Mouse (Mus musculus) granulocyte monocyte progenitor cell, adult 5-6 weeks (primary cell): ENCODE measurements around the gene Nme3. TPM values are rescaled to one million over a fixed set of nuclear protein-coding genes. Genes with fewer than 3 reads are reported as not detected.

ENCODE experiments used
- ATAC-seq: replicated peaks from 2 replicates; pipeline ENCODE4 v1.8.0; 2016; ENCODE audit warnings: mild to moderate bottlenecking, moderate TSS enrichment, inconsistent platforms; ENCODE audit not compliant: poor library complexity, severe bottlenecking
- total RNA-seq, 2 experiments: library from RNA; stranded (forward) in 1 of 2; stranded (reverse) in 1 of 2; fragments of 200-712, 200-1000 nt in 1 of 2; fragments of >200 nt in 1 of 2; fragmentation: Nextera tagmentation in 1 of 2; gene quantifications; 2 replicates each; pipeline ENCODE4 v1.2.3; 2014 to 2017

The Nme3 gene
- total RNA-seq, 2 experiments from 2014 or later: 18.8 to 21.2 TPM

DNA sequence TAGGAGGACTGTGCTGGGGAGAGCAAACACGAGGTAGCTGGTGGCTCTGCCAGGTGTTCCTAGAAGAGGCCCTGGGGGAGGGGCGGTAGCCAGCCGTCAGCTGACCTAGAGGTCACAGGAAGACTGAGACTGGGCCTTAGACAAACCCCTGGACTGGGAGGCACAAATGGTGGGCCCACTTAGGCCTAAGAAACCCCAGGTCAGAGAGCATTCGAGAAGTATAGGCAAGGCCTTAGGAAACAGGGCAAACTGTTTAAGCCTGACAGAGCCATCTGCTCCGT lies 18.2 kb upstream of the Nme3 start:
- no peak for ATAC-seq

DNA sequence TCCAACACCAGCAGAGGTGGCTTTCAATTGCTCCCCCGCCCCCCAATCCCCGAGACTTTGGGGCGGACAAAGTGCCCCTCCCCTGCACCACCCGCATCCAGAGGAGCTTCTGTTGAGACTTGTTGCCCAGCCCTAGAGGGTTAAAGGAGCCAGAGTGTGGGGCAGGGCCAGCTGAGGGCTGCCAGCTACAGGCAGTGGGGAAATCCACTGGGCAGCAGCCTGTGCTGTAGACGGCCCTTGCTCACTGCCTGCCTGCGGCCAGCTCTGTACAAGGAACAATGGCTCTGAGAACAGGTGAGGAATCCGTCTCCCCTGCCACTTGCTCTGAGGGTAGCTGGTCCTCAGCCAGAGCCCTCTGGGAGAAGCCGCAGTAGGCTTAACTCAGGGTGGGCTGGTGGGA lies 17.8 kb upstream of the Nme3 start:
- ATAC-seq: no peak

DNA sequence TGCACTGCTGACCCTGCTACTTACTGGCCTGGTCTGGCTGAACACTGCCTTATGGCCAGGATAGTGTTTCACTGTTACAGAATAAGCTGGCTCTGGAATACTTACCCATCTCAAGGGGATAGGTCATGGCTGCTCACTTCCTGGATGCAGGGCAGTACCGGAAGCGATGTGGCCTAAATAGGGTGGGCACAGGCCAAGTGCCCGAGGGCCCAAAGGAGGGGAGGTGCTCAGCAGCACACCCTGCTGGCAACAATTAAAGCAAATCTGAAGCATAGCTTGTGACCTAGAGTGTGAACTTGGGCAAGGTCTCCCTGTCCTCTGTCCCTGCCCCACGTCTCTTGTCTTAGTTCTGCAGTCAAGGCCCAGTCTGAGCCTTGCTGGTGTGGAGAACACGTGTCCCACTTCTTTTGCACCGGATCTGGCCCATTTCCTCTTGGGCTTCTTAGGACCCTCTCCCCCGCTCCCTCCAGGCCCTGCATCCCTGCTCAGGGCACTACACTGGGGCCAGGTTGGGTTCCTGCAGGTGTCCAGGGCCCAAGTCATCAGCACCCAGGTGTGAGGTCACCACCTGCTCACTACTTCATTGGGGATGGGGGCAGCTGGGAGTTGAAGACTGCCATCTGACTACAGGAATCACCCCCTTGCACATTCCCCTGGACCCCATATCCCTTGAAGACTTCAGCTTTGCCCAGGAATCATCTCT lies 14.4 kb upstream of the Nme3 start:
- ATAC-seq: peak; percentile 43

DNA sequence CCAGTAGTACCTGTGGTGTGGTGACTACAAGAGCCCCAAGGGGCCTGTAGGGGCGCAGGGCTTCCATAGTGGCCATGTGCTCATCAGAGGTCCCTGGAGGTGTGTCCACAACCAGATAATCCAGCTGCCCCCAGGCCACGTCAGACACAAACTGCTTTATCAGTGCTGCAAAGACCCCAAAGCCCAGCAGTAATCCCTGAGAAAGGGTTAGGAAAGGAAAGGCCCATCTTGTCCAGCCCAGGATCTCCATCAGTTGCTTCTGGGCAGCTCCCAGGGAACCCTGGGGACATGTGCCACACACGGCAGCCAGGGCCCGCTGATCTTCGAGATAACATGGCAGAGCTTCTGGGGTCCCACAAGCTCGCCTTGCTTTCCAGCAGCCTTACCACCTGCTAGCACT lies 11.9 kb upstream of the Nme3 start:
- no peak for ATAC-seq

DNA sequence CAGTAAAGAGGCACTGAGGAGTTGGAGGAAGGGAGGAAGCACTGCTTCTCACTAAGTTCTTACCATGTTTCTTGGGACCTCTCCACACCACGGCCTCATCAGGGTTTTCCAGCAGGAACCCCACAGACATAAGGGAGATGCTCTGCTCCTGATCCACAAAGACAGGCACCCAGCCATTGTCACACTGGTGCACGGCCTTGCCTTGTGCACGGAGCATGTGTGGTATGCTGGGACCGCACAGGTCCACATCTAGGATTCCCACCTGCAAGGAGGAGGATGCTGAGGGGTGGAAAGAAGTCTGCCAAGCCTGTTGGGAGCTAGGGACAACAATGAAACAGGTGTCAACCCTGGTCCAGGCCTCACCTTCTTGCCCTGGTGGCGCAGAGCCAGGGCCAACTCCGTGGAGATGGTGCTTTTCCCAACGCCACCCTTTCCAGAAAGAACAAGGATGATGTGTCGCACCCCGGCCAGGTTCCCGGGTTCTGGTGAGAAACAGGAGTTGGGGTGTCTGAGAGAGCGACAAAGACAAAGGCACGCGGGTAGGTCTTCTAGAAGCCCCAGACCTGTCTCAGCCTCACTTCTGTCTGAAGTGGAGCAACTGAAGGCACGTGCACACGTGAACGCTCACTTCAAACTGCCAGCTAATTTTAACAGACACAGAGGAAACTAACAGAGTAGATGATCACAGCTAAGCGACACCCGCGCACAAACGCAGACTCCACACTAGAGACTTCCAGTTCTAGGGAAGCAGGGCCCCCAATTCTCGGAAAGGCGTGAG lies 10.8 kb upstream of the Nme3 start:
- ATAC-seq: no peak

DNA sequence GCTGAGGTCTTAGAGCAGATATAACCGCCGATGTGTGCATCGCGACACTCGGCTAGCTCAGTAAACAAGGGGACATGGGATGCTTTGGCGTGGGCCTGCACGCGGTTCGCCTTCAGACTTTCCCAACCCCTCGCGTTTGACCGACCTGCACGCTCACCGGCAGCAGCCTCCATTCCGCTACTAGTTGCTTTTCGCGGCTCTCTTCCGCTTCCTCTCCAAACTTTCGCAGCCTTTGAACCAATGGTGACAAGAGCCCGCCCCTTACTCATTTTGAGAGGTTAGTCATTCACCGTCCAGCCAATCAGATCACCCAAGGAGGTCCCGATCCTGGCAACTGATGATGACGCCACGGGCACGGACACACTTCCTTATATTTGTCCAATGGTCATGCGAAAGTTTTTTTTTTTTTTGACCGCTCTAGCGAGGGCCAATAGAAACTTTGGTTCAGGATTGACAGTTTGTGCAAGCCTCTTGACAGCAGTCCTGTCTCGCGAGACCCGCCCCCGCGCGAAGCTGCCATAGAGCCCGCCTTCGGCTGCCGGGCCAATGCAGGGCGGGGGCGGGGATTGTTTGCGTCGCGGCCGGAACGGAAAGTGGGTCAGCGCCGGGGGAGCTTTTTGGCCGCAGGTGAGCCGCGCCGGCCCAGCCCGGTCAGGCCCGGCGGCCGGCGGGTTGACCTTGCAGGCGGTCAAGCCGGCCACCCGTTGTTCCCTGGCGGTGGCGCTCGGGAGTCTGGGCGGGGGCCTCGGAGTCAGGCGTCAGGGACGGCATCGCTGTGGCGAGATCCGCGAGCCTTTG lies 10.0 kb upstream of the Nme3 start, which contains the start of the genes Nubp2 and Spsb3:
TSS of gene Nubp2 (minus strand) at position 216 of the 798 bp plus-strand sequence.
TSS of gene Spsb3 (plus strand) at position 510 of the 798 bp plus-strand sequence.
- peak; percentile 85 for ATAC-seq

DNA sequence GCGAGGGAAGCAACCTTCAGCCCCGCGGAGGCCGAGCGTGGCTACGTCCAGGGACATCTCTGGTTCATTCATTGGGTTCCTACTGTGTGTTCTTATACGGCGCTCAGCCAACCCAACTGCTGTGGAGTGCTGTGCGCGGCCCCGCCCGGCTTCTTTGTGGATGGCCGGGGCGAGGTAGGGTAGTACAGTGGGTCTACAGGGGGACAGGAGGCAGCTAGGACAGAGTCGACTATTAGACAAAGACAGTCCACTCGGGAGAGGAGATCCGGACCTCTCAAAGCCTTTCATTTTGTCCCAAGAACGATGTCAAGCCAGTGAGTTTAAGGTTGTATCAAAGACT lies 9.4 kb upstream of the Nme3 start:
- ATAC-seq: 0 out of 2 replicates have a peak, but pooled peaks have one; percentile 1

DNA sequence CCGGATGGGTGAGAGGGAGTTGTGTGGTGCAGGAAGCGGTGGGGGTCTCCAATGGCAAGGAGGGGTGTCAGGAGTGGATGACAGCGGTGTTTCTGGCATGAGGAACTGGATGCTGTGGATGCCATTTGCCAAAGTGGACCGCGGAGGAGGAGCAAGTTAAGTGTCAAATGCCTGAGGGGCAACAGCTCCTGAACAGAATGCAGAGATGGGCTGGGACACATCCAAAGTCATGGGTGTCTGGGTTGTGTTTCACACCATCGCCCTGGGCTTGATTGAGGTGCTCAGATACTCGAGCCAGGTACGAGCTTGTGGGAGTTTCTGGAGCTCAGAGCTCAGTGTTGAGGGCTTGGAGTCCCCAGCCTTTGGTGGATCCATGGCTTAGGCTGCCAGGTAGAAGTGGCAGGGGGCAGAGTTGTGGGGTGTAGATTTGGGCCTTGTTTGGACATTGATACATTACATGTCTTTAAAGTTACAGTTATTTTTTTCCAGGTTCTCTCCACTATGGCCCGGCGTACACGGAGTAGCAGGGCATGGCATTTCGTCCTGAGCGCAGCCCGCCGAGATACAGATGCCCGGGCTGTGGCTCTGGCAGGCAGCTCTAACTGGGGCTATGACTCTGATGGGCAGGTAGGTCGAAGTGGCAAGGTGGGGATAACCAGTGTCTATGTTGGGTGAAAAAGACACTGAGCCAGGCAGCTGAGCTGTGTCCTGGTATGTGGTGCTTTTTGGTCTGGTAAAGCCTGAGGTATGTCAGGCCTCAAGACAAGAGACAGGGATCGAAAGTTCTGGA lies 8.8 kb upstream of the Nme3 start:
- no peak for ATAC-seq

DNA sequence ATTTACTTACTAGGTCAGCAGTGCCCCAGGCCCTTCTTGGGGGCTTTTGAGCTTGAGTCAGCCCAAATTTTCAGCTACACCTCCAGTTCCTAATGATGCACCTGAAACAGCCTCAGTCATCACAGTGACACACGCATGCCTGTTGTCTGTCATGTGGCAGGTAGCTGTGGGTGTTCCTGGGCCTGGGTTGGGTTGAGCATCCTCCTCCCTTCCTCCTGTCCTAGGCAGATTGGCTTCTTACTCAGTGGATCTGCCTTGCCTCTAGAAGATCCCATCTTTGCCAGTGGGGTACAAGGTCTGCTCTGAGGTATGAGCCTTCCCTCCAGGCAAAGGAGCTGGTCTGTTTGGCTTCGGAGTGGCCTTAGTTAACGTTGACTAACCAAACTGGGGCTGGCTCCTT lies 7.4 kb upstream of the Nme3 start:
- ATAC-seq: no peak

DNA sequence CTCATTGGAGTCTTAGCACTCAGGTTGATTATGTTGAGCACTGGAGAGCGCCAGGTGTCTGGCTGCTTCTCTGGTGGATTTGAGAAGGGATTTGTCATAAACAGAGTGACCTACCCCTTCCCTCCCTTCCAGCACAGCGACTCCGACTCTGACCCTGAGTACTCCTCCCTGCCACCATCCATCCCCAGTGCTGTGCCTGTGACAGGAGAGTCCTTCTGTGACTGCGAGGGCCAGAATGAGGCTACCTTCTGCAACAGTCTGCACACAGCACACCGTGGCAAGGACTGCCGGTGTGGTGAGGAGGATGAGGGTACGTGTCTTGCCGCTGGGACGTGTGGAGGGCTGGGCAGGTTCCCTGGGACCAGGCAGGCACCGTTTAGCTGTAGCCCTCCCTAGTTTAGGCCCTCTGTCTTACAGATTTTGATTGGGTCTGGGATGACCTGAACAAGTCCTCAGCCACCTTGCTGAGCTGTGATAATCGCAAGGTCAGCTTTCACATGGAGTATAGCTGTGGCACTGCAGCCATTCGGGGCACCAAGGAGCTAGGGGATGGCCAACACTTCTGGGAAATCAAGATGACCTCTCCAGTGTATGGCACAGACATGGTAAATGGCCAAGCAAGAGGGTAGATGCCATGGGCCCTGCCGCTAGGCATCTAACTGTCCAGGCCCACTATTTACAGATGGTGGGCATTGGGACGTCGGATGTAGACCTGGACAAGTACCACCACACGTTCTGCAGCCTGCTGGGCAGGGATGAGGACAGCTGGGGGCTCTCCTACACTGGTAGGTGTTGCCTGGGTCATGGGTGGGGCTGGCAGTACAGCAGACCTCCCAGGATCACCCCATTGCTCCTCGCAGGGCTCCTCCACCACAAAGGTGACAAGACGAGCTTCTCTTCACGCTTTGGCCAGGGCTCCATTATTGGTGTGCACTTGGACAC lies 5.9 kb upstream of the Nme3 start:
- no peak for ATAC-seq

DNA sequence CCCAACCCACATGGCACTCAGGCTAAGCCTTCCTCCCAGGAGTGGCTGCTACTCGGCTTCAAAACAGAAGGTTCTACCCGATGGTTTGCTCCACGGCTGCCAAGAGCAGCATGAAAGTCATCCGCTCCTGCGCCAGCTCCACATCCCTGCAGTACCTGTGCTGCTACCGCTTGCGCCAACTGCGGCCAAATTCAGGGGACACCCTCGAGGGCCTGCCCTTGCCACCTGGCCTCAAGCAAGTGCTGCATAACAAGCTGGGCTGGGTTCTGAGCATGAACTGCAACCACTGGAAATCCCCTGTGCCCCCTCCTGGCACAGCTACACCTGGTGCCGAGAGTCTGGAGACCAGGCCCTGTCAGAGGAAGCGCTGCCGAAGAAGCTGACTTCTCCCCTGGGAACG lies 5.0 kb upstream of the Nme3 start:
- no peak for ATAC-seq

DNA sequence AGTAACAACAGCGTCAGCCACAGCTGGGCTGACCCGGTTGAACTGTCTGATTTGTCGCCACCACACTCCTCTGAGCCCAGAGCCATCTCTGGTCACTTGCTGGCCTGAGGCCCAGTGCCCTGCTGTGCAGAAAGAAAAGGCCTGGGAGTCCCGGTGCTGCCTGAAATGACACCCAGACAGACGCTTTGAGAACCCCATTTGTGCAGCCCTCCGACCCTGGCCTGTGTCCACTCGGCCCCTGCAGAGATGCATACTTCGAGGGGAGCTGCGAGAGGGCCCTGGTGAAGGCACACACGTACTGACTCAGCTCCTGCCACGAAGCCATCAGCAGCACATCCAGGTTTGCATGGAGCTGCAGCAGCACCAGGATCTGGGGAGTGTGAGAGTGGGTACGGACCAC lies 3.5 kb upstream of the Nme3 start:
- ATAC-seq: no peak

DNA sequence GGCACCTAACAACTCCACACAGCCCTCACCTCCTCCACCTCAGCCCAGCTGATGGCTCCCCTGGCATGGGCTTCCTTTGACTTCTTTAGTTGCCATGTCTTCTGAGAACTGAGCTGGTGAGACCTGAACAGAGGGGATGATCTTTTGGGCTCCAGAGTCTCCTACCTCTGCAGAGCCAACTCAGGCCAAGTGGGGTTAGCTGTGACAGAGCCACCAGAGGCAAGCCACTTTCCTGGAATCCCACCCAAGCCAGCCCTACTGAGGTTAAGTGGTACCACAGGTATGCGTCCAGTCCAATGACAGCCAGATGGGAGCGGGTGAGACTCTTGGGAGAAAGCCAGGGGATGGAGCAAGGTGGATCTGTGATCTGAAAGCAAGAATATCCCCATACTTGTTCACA lies 3.0 kb upstream of the Nme3 start:
- no peak for ATAC-seq

DNA sequence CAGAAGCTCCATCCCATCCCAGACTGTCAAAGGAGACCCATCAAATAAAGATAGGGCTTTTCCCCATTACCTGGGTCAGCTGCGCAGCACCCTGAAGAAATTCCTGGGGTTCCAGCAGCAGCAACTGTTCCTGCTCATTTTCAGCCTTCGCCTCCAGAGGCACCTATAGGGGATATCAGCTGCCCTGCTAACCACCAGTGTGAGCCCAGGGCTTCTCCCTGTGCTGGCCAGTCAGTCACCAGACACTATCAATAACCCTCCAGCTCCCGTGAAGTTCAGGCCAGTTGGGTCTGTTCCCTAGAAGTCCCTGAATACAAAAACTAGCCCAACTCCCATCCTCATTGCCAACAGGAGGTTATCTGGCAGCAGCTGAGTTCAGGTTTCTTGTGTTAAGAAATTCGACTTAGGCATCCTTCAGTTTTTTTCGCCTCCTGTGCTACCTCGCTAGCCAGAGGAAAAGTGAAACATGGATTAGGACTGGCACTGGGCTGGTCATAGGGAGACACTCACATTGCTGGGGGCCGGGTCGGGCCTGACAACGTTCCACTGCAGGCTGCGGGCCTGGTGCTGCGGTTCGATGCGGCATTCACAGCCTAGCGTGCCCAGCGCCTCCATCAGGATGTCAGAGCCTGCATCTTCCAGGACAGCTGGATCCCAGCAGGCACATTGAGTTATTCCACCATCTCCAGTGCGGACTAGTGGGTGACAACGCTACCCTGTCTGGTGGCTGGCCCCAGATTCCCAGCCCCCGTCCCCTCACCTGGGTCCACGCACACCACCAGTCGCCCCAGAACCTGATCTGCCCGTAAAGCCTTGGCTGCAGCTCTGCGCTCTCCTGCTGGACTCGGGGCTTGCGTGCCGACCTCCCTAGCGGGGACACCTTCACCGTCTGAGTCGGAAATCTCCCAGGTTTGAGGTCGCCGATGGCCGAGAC lies 2.0 kb upstream of the Nme3 start:
- peak; percentile 7; the same call in 1 of the 2 replicates for ATAC-seq

DNA sequence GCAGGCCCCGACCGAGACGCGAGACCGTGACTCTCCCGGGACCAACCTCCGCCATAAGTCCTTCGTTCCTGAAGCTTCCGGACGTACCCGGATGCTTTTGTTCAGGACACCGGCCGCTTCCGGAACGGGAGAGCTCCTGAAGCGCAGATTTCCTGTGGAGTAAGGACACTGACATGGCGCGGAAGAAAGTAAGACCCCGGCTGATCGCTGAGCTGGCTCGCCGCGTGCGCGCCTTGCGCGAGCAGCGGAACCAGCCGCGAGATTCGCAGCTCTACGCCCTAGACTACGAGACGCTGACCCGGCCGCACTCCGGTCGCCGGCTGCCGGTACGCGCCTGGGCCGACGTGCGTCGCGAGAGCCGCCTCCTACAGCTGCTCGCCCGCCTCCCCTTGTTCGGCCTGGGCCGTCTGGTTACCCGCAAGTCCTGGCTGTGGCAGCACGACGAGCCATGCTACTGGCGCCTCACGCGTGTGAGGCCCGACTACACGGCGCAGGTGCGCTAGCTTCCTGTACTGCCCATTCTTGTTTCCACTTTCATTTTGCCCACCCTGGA lies 1.2 kb upstream of the Nme3 start, which contains the start of the genes Eme2 and Mrps34:
TSS of gene Eme2 (minus strand) at position 93 of the 553 bp plus-strand sequence.
TSS of gene Mrps34 (plus strand) at position 122 of the 553 bp plus-strand sequence.
- ATAC-seq: peak; percentile 69

DNA sequence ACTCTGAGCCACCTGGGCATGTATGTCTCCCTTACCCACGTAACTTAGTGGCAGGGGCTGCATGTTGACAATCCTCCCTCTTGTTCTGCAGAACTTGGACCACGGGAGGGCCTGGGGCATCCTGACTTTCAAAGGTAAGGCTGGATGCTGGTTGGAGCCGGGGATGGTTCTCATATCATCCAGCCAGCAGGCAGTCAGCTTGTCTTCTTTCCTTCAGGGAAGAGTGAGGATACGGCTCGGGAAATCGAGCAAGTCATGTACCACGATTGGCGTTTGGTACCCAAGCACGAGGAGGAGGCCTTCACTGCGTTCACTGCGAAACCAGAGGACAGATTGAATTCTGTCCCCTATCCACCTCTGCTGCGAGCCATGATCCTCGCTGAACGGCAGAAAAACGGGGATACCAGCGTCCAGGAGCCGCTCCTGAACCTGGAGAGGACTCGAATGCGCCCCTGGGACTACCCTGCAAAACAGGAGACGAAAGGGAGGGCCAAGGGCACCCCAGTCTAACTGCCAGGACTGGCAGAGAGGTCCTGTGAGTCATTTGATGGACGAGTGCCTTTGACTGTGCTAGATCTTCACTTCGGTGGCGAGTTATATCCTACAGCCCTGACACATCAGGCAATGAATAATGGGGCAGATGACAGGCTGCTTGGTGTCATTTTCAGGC lies 594 bp upstream of the Nme3 start:
- ATAC-seq: no peak

DNA sequence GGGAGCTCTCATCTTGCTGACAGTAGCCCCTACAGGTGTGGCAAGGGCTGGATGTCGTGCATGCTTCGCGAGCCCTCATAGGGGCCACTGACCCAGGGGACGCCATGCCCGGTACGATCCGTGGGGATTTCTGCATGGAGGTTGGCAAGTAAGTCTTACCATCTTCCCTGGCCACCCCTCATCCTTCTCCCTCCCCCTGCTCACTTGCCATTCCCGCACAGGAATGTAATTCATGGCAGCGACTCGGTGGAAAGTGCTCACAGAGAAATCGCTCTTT lies 631 bp downstream of the Nme3 start:
- no peak for ATAC-seq

DNA sequence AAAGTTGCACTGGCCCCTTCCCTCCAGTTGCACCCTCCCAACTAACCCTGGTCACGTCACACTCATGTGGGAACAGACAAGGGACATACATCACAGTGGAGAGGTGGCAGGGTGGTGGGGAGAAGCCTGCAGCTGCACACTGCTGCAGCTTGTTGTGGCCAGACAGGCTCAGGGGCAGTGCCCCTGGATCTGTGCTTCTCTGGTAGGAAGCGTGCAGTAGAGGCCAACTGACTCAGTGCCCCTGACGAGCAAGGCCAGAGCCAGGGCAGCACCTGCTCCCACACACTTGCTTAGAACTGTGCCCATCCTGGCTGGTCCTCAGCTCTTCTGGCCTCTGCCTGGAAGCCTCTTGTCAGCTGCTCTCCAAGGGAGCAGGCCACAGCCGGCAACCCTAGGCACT lies 1.3 kb downstream of the Nme3 start:
- no peak for ATAC-seq
